Comparison of ENCODE assay signal across 16 mouse cellular contexts in genomic region chrX:139653292-139653691, GRCm38 (mm10). TPM values are rescaled to one million over a fixed set of nuclear protein-coding genes. Genes with fewer than 3 reads are reported as not detected.
A peak's percentile ranks its signal among the peaks of the same experiment; 100 is the strongest.
DNase-seq lines count a peak whose midpoint lies in the region; ATAC-seq lines count a peak whose summit lies in the region.
"Had no signal": no experiment of that assay in that cellular context is flagged by ENCODE, and none has a peak within 500 bp of the region (broad histone marks: within the 10 kb centered on the region; RNA-seq: fewer than 3 reads in every experiment).

No protein-coding gene starts in this region.

- H3K4me1 ChIP-seq in heart, embryonic 10.5 days, result no peaks in the 10 kb centered on the region
- peaks cover 6% of the 10 kb centered on the region for H3K4me1 ChIP-seq in liver, embryonic 15.5 days (replicated peaks)
- H3K4me1 ChIP-seq: lung, embryonic 15.5 days; neural tube, embryonic 13.5 days had no signal

- no peak overlapping the region for H3K4me2 ChIP-seq in liver, embryonic 15.5 days
- H3K4me2 ChIP-seq: lung, embryonic 15.5 days; neural tube, embryonic 13.5 days had no signal

- H3K36me3 ChIP-seq in heart, embryonic 10.5 days, result no peaks in the 10 kb centered on the region
- H3K36me3 ChIP-seq in liver, embryonic 15.5 days (replicated peaks), result no peaks in the 10 kb centered on the region
- H3K36me3 ChIP-seq: lung, embryonic 15.5 days; neural tube, embryonic 13.5 days had no signal

- intact Hi-C loops in heart, postnatal 25 days (cut with DNase I), result no loop called here

- H3K27ac ChIP-seq in heart, embryonic 10.5 days, result no peak overlapping the region
- H3K27ac ChIP-seq in liver, embryonic 15.5 days (replicated peaks), result no peak overlapping the region
- H3K27ac ChIP-seq: lung, embryonic 15.5 days; neural tube, embryonic 13.5 days had no signal

- H3K9ac ChIP-seq in liver, embryonic 15.5 days, result no peak overlapping the region
- H3K9ac ChIP-seq: lung, embryonic 15.5 days; neural tube, embryonic 13.5 days had no signal

- DNase-seq in heart, embryonic 10.5 days (ENCODE audit: low spot score), result peak; percentile 73
- DNase-seq in heart, postnatal 25 days (ENCODE audit: low spot score), result no peak
- DNase-seq in 416B (ENCODE audit: low read depth), result peak; percentile 14
- DNase-seq in adrenal gland, adult 2 months, result no peak
- no peak for DNase-seq in cerebellum, postnatal 4 days (ENCODE audit: low spot score in 2 of 2)
- no peak for DNase-seq in right cerebral cortex, adult 18-20 months
- DNase-seq: cerebellum, adult 2 months; embryo, embryonic 11 days; gastrocnemius, postnatal 10 days; midbrain, embryonic 14.5 days had no signal

- ATAC-seq in common myeloid progenitor, adult 5-6 weeks (replicated peaks; ENCODE audit: low read depth, poor library complexity, severe bottlenecking), result peak; percentile 62
- peak; percentile 65 for ATAC-seq in liver, embryonic 15.5 days (ENCODE audit: insufficient read depth)
- ATAC-seq: forebrain, embryonic 16.5 days; Patski had no signal

- H3K27me3 ChIP-seq in heart, embryonic 10.5 days (ENCODE audit: insufficient read depth, poor library complexity, severe bottlenecking), result no peaks in the 10 kb centered on the region
- H3K27me3 ChIP-seq in liver, embryonic 15.5 days, result no peaks in the 10 kb centered on the region
- H3K27me3 ChIP-seq: lung, embryonic 15.5 days had no signal

- 48% methylated on average over 3 of the region's 3 CpGs for WGBS in heart, embryonic 10.5 days
- 48% methylated on average over 3 of the region's 3 CpGs for WGBS in liver, embryonic 15.5 days (ENCODE audit: insufficient replicate concordance)

- H3K4me3 ChIP-seq in heart, embryonic 10.5 days, result no peak overlapping the region
- no peak overlapping the region for H3K4me3 ChIP-seq in liver, embryonic 15.5 days (replicated peaks)
- H3K4me3 ChIP-seq: lung, embryonic 15.5 days; neural tube, embryonic 13.5 days had no signal

- H3K9me3 ChIP-seq in heart, embryonic 10.5 days, result no peaks in the 10 kb centered on the region
- H3K9me3 ChIP-seq in liver, embryonic 15.5 days (replicated peaks), result no peaks in the 10 kb centered on the region
- H3K9me3 ChIP-seq: lung, embryonic 15.5 days; neural tube, embryonic 13.5 days had no signal

RNA-seq across cellular contexts. Expression of gene Tbc1d8b, which starts 31.5 kb away (rescaled TPM):
- polyA plus RNA-seq in heart, embryonic 10.5 days (2016; fragmentation: Nextera tagmentation; extraction: Ambion mirVana), result 1.2 and 2.3 TPM in 2 replicates
- total RNA-seq in heart, postnatal 25 days (2021), result 1 to 10 TPM; 5.2 to 5.5 TPM
- total RNA-seq in common myeloid progenitor, adult 5-6 weeks (2017), result 7.0 and 8.8 TPM in 2 replicates
- polyA plus RNA-seq in liver, embryonic 15.5 days (2015; fragmentation: Nextera tagmentation; extraction: Ambion mirVana), result 0.76 and 0.93 TPM in 2 replicates
- 1 to 10 TPM; 6.9 to 9.6 TPM for total RNA-seq in adrenal gland, adult 2 months (2021)
- 0.18 and 0.35 TPM in 2 replicates for polyA plus RNA-seq in adrenal gland, adult 2 months (2012; rRNA removed)

Comparison
In these comparisons a context has a peak if more than half of its experiments do, and no peak if none do; other contexts are left out.
1. DNase-seq: peak in heart, embryonic 10.5 days (single experiment) and 416B (single experiment); none in heart, postnatal 25 days (single experiment), adrenal gland, adult 2 months (single experiment), cerebellum, postnatal 4 days (0 of 2) and right cerebral cortex, adult 18-20 months (single experiment).